Mouse (Mus musculus): ENCODE data around the gene Clk1. TPM values are rescaled to one million over a fixed set of nuclear protein-coding genes. Genes with fewer than 3 reads are reported as not detected.
"Not testable (repeated sequence)": the region's sequence is repeated elsewhere in the genome, so short reads cannot be mapped to it uniquely, and the experiment has no call there.

Gene Clk1
- polyA plus RNA-seq, 1 experiment = 0.98 TPM

- Histone ChIP-seq H3K4me3 (replicated peaks) (peak overlapping the region; percentile 93), H3K9me3 (no peaks in the 10 kb centered on the region), H3K4me1 (peaks cover 39% of the 10 kb centered on the region), H3K36me3 (replicated peaks; ENCODE audit: low read length) (peaks cover 46% of the 10 kb centered on the region), H3K27me3 (replicated peaks) (no peaks in the 10 kb centered on the region)
- no peak for TF ChIP-seq FLI1 (IDR thresholded peaks at IDR 0.05; ENCODE audit: low read length)
- no peak for TF ChIP-seq GATA1 (IDR thresholded peaks at IDR 0.05; ENCODE audit: borderline replicate concordance, low read length)
Observed at GRCm38 (mm10) chr1:58393284-58394195, 30.3 kb downstream of the Clk1 start.

GRCm38 (mm10) chr1:58392652-58393283, 31.1 kb downstream of the Clk1 start, which contains the start of gene Bzw1:
Gene Bzw1 (plus strand): TSS chr1:58392898.
- Histone ChIP-seq H3K27me3 (replicated peaks) (no peaks in the 10 kb centered on the region), H3K9me3 (no peaks in the 10 kb centered on the region), H3K36me3 (replicated peaks; ENCODE audit: low read length) (peaks cover 43% of the 10 kb centered on the region), H3K4me1 (peaks cover 37% of the 10 kb centered on the region), H3K4me3 (replicated peaks) (peak within 1 kb of the TSS; percentile 93)
- no peak for TF ChIP-seq GATA1 (IDR thresholded peaks at IDR 0.05; ENCODE audit: borderline replicate concordance, low read length)
- no peak for TF ChIP-seq FLI1 (IDR thresholded peaks at IDR 0.05; ENCODE audit: low read length)

- Histone ChIP-seq H3K4me1 (peaks cover 33% of the 10 kb centered on the region), H3K4me3 (replicated peaks) (peak overlapping the region; percentile 93), H3K27me3 (replicated peaks) (no peaks in the 10 kb centered on the region), H3K9me3 (no peaks in the 10 kb centered on the region), H3K36me3 (replicated peaks; ENCODE audit: low read length) (peaks cover 39% of the 10 kb centered on the region)
- TF ChIP-seq FLI1 (IDR thresholded peaks at IDR 0.05; ENCODE audit: low read length) = no peak
- TF ChIP-seq GATA1 (IDR thresholded peaks at IDR 0.05; ENCODE audit: borderline replicate concordance, low read length) = no peak
Observed at GRCm38 (mm10) chr1:58392268-58392651, 31.6 kb downstream of the Clk1 start.

- Histone ChIP-seq H3K27me3 (replicated peaks) (no peaks in the 10 kb centered on the region), H3K4me1 (peaks cover 36% of the 10 kb centered on the region), H3K36me3 (replicated peaks; ENCODE audit: low read length) (peaks cover 39% of the 10 kb centered on the region), H3K9me3 (no peaks in the 10 kb centered on the region), H3K4me3 (replicated peaks) (peak overlapping the region; percentile 93)
- no peak for TF ChIP-seq FLI1 (IDR thresholded peaks at IDR 0.05; ENCODE audit: low read length)
Observed at GRCm38 (mm10) chr1:58391421-58392267, 32.2 kb downstream of the Clk1 start.

- no peaks in the 10 kb centered on the region for H3K9me3 ChIP-seq
- no peak for TF ChIP-seq GATA1 (IDR thresholded peaks at IDR 0.05; ENCODE audit: borderline replicate concordance, low read length)
- TF ChIP-seq FLI1 (IDR thresholded peaks at IDR 0.05; ENCODE audit: low read length) = no peak
- peaks cover 4% of the 10 kb centered on the region for H3K27me3 ChIP-seq (replicated peaks)
- H3K36me3 ChIP-seq (replicated peaks; ENCODE audit: low read length) = peaks cover 8% of the 10 kb centered on the region
- no peak overlapping the region for H3K4me3 ChIP-seq (replicated peaks)
- peaks cover 5% of the 10 kb centered on the region for H3K4me1 ChIP-seq
Observed at GRCm38 (mm10) chr1:58382586-58383281, 41.1 kb downstream of the Clk1 start.

GRCm38 (mm10) chr1:58375574-58376147, 48.2 kb downstream of the Clk1 start:
- Histone ChIP-seq H3K4me1 (peaks cover 5% of the 10 kb centered on the region), H3K36me3 (replicated peaks; ENCODE audit: low read length) (no peaks in the 10 kb centered on the region), H3K4me3 (replicated peaks) (no peak overlapping the region), H3K9me3 (no peaks in the 10 kb centered on the region), H3K27me3 (replicated peaks) (no peaks in the 10 kb centered on the region)
- TF ChIP-seq FLI1 (IDR thresholded peaks at IDR 0.05; ENCODE audit: low read length) (no peak), GATA1 (IDR thresholded peaks at IDR 0.05; ENCODE audit: borderline replicate concordance, low read length) (no peak)

- not testable (repeated sequence) for H3K27me3 ChIP-seq (replicated peaks); H3K4me1 ChIP-seq
Observed at GRCm38 (mm10) chr1:58374266-58374665, 49.6 kb downstream of the Clk1 start.

GRCm38 (mm10) chr1:58369716-58370115, 54.1 kb downstream of the Clk1 start:
- H3K4me1 ChIP-seq = no peaks in the 10 kb centered on the region
- H3K4me3 ChIP-seq (replicated peaks) = no peak overlapping the region
- TF ChIP-seq FLI1 (IDR thresholded peaks at IDR 0.05; ENCODE audit: low read length) (no peak), GATA1 (IDR thresholded peaks at IDR 0.05; ENCODE audit: borderline replicate concordance, low read length) (no peak)
- no peaks in the 10 kb centered on the region for H3K36me3 ChIP-seq (replicated peaks; ENCODE audit: low read length)
- H3K9me3 ChIP-seq = peaks cover 19% of the 10 kb centered on the region
- H3K27me3 ChIP-seq (replicated peaks) = no peaks in the 10 kb centered on the region

More at GRCm38 (mm10) chr1:58374266-58374665, 49.6 kb downstream of the Clk1 start:
- not testable (repeated sequence) for H3K4me3 ChIP-seq (replicated peaks); H3K9me3 ChIP-seq; H3K36me3 ChIP-seq (replicated peaks; ENCODE audit: low read length)
